Mouse (Mus musculus): ENCODE data around the gene Ndufa4l2.

The Ndufa4l2 gene

GRCm38 (mm10) chr10:127500042-127500441 lies 14.7 kb upstream of the Ndufa4l2 start:
- no peak for TF ChIP-seq GATA4 (IDR thresholded peaks at IDR 0.05; ENCODE audit: insufficient replicate concordance, low read length)

- TF ChIP-seq GATA4 (IDR thresholded peaks at IDR 0.05; ENCODE audit: insufficient replicate concordance, low read length) = no peak
These were observed 13.6 kb upstream of the Ndufa4l2 start, which contains the start of gene Stac3 for GRCm38 (mm10) chr10:127500894-127501893. TSS of gene Stac3 (plus strand) at chr10:127501686.

GRCm38 (mm10) chr10:127508239-127508638 lies 6.5 kb upstream of the Ndufa4l2 start:
- no peak for TF ChIP-seq GATA4 (IDR thresholded peaks at IDR 0.05; ENCODE audit: insufficient replicate concordance, low read length)

- TF ChIP-seq GATA4 (IDR thresholded peaks at IDR 0.05; ENCODE audit: insufficient replicate concordance, low read length) = no peak
These were observed 5.5 kb upstream of the Ndufa4l2 start for GRCm38 (mm10) chr10:127509051-127509836.

- TF ChIP-seq GATA4 (IDR thresholded peaks at IDR 0.05; ENCODE audit: insufficient replicate concordance, low read length) = no peak
These were observed 4.7 kb upstream of the Ndufa4l2 start for GRCm38 (mm10) chr10:127509837-127510701.

- no peak for TF ChIP-seq GATA4 (IDR thresholded peaks at IDR 0.05; ENCODE audit: insufficient replicate concordance, low read length)
These were observed 3.7 kb upstream of the Ndufa4l2 start for GRCm38 (mm10) chr10:127510895-127511617.

- no peak for TF ChIP-seq GATA4 (IDR thresholded peaks at IDR 0.05; ENCODE audit: insufficient replicate concordance, low read length)
These were observed 3.0 kb upstream of the Ndufa4l2 start for GRCm38 (mm10) chr10:127511634-127512306.

GRCm38 (mm10) chr10:127512307-127512666 lies 2.5 kb upstream of the Ndufa4l2 start:
- no peak for TF ChIP-seq GATA4 (IDR thresholded peaks at IDR 0.05; ENCODE audit: insufficient replicate concordance, low read length)

- peak; percentile 73; the same call in 1 of the 2 replicates for TF ChIP-seq GATA4 (IDR thresholded peaks at IDR 0.05; ENCODE audit: insufficient replicate concordance, low read length)
These were observed 2.0 kb upstream of the Ndufa4l2 start for GRCm38 (mm10) chr10:127512813-127513212.

GRCm38 (mm10) chr10:127513501-127514091 lies 1.2 kb upstream of the Ndufa4l2 start:
- no peak for TF ChIP-seq GATA4 (IDR thresholded peaks at IDR 0.05; ENCODE audit: insufficient replicate concordance, low read length)

- no peak for TF ChIP-seq GATA4 (IDR thresholded peaks at IDR 0.05; ENCODE audit: insufficient replicate concordance, low read length)
These were observed 562 bp upstream of the Ndufa4l2 start for GRCm38 (mm10) chr10:127514111-127514698.

- TF ChIP-seq GATA4 (IDR thresholded peaks at IDR 0.05; ENCODE audit: insufficient replicate concordance, low read length) = no peak
These were observed 660 bp downstream of the Ndufa4l2 start for GRCm38 (mm10) chr10:127515271-127515982.
